Mouse (Mus musculus) CH12.LX (cell line): ENCODE data around the gene Flna. TPM values are rescaled to one million over a fixed set of nuclear protein-coding genes. Genes with fewer than 3 reads are reported as not detected.

Experiments
- DNase-seq: peaks from one replicate; pipeline ENCODE4 v3.0.0-alpha.2; 2013; ENCODE audit errors: extremely low read depth
- H3K27ac ChIP-seq: 2 replicates; pipeline ENCODE4 v1.5.1; 2012; ENCODE audit warnings: low read depth, mild to moderate bottlenecking, control low read depth, moderate library complexity; ENCODE audit not compliant: insufficient read depth
- H3K27me3 ChIP-seq: replicated peaks from 2 replicates; pipeline ENCODE3; 2012; ENCODE audit warnings: inconsistent platforms
- H3K36me3 ChIP-seq, 2 experiments: replicated peaks in 1 of 2; 2 replicates each; pipeline versions ENCODE3 to v1.6.1; 2012; ENCODE audit warnings: inconsistent platforms in 1 of 2, low read length in 1 of 2, mild to moderate bottlenecking in 1 of 2, mixed read lengths in 1 of 2, moderate library complexity in 1 of 2; ENCODE audit not compliant: control insufficient read depth in 1 of 2, insufficient read depth in 1 of 2
- H3K4me1 ChIP-seq, 2 experiments: 2 replicates each; pipeline ENCODE4 v1.6.1; 2012; ENCODE audit warnings: inconsistent platforms in 1 of 2, moderate library complexity in 1 of 2; ENCODE audit not compliant: insufficient read depth in 2 of 2, control insufficient read depth in 1 of 2
- H3K4me2 ChIP-seq: 2 replicates; pipeline ENCODE4 v1.6.1; 2012; ENCODE audit warnings: low read depth, mild to moderate bottlenecking, control low read depth; ENCODE audit not compliant: poor library complexity, insufficient read depth, severe bottlenecking
- H3K4me3 ChIP-seq, 3 experiments: fragments of 150-350 bp in 1 of 3; sonication (generic) in 1 of 3; replicated peaks in 1 of 3; 2 replicates each; pipeline versions ENCODE3 to v1.5.1; 2011 to 2012; ENCODE audit warnings: low read depth in 2 of 3, low read length in 2 of 3, mild to moderate bottlenecking in 2 of 3, moderate library complexity in 2 of 3, control low read depth in 1 of 3, improper control_type of control experiment in 1 of 3, inconsistent platforms in 1 of 3, mixed read lengths in 1 of 3; ENCODE audit not compliant: poor library complexity in 1 of 3
- H3K79me2 ChIP-seq: replicated peaks from 2 replicates; pipeline ENCODE4 v1.6.1; 2012; ENCODE audit warnings: mild to moderate bottlenecking, moderate library complexity; ENCODE audit not compliant: control insufficient read depth, poor library complexity, insufficient read depth, severe bottlenecking; ENCODE audit errors: extremely low read depth
- H3K9ac ChIP-seq: 2 replicates; pipeline ENCODE4 v1.6.1; 2012; ENCODE audit warnings: low read depth, mild to moderate bottlenecking, control low read depth, moderate library complexity; ENCODE audit not compliant: insufficient read depth
- H3K9me3 ChIP-seq: replicated peaks from 2 replicates; pipeline ENCODE3; 2012; ENCODE audit warnings: low read length, inconsistent platforms, mixed read lengths
- CHD2 ChIP-seq: IDR thresholded peaks from 2 replicates; pipeline ENCODE4 v1.6.1; 2011; ENCODE audit warnings: low read length, improper control_type of control experiment
- ELF1 ChIP-seq: IDR thresholded peaks from 2 replicates; pipeline ENCODE4 v1.6.1; 2014; ENCODE audit warnings: low read depth, mild to moderate bottlenecking, inconsistent platforms, low read length, improper control_type of control experiment
- HCFC1 ChIP-seq: IDR thresholded peaks from 2 replicates; pipeline ENCODE4 v1.6.1; 2012; ENCODE audit warnings: low read depth, mild to moderate bottlenecking, inconsistent platforms, low read length, improper control_type of control experiment
- IRF4 ChIP-seq: IDR thresholded peaks from 2 replicates; pipeline ENCODE4 v1.6.1; 2014; ENCODE audit warnings: low read depth, mild to moderate bottlenecking, inconsistent platforms, low read length, improper control_type of control experiment
- MXI1 ChIP-seq: IDR thresholded peaks from 2 replicates; pipeline ENCODE4 v1.6.1; 2011; ENCODE audit warnings: mild to moderate bottlenecking, low read depth, low read length, improper control_type of control experiment
- NELFE ChIP-seq: IDR thresholded peaks from 2 replicates; pipeline ENCODE4 v1.6.1; 2011; ENCODE audit warnings: low read depth, low read length, improper control_type of control experiment
- PAX5 ChIP-seq: IDR thresholded peaks from 2 replicates; pipeline ENCODE4 v1.6.1; 2012; ENCODE audit warnings: low read length, inconsistent platforms, mixed read lengths
- POLR2A ChIP-seq: IDR thresholded peaks from 2 replicates; pipeline ENCODE4 v1.6.1; 2011; ENCODE audit warnings: low read depth, mild to moderate bottlenecking, improper control_type of control experiment, low read length
- SIN3A ChIP-seq: IDR thresholded peaks from 2 replicates; pipeline ENCODE4 v1.6.1; 2012; ENCODE audit warnings: low read length, improper control_type of control experiment, inconsistent platforms
- TBP ChIP-seq: conservative IDR thresholded peaks from 2 replicates; pipeline ENCODE4 v1.6.1; 2011; ENCODE audit warnings: low read depth, low read length, improper control_type of control experiment
- TCF12 ChIP-seq: IDR thresholded peaks from 2 replicates; pipeline ENCODE4 v1.6.1; 2014; ENCODE audit warnings: low read depth, mild to moderate bottlenecking, inconsistent platforms, low read length, improper control_type of control experiment
- UBTF ChIP-seq: IDR thresholded peaks from 2 replicates; pipeline ENCODE4 v1.6.1; 2012; ENCODE audit warnings: low read depth, mild to moderate bottlenecking, inconsistent platforms, low read length, improper control_type of control experiment, moderate library complexity
- USF1 ChIP-seq: IDR thresholded peaks from 2 replicates; pipeline ENCODE4 v1.6.1; 2014; ENCODE audit warnings: low read depth, mild to moderate bottlenecking, inconsistent platforms, low read length, improper control_type of control experiment
- ZMIZ1 ChIP-seq: IDR thresholded peaks from 2 replicates; pipeline ENCODE4 v1.6.1; 2012; ENCODE audit warnings: low read depth, mild to moderate bottlenecking, inconsistent platforms, low read length, improper control_type of control experiment
- dilution Hi-C: fragments of 300-500 bp; cut with MboI; formaldehyde crosslinking; loops from 2 replicates; pipeline ENCODE4 v1.14.3; 2020; ENCODE audit warnings: low sequenced_read_pairs; ENCODE audit not compliant: extremely low pct_unique_long_range_greater_than_20kb, extremely low pct_ligation_motif_present
- in situ Hi-C: fragments of 300-500 bp; cut with MboI; formaldehyde crosslinking; loops from 3 replicates; pipeline ENCODE4 v1.14.3; 2019; ENCODE audit warnings: low sequenced_read_pairs, low pct_ligation_motif_present, low pct_unique_long_range_greater_than_20kb, mixed read lengths
- polyA plus RNA-seq: library from polyadenylated mRNA; unstranded; fragments of >175 nt; gene quantifications from 2 replicates; pipeline ENCODE4 v1.2.1, GENCODE M21; 2012; ENCODE audit warnings: low read depth; ENCODE audit not compliant: insufficient read length
- total RNA-seq, 2 experiments: library from RNA; depleted of rRNA; stranded (reverse); fragments of 300-350 nt in 1 of 2; fragments of >200 nt in 1 of 2; gene quantifications; 2 replicates each; pipeline ENCODE4 v1.2.3; 2012 to 2014

Flna gene
- total and polyA plus RNA-seq, 3 experiments = 56.8 to 91.6 (median 78.7) TPM

DNA sequence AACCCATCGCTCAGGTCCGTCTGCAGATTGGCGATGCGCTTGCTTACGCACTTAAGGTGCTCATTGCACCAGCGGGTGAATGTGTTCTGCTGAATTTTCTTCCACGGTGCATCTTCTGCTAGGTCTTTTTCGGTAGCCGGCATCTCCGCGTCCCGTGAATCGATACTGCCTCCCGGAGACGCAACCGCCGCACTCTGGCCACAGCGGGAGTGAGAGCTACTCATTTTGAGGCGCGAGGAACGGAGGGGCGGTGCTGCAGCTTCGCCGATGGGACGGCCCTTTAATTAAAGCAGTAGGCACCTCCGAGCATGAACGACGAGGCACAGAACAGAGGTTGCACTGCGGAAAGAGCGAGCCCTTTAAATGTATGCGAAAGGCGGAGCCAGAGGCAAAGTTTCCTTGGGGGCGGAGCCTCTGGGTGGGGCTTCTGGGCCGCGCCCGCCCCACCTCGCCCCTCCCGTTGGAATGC, 3.4 kb downstream of the Flna start:
- Histone ChIP-seq H3K27me3 (no peaks in the 10 kb centered on the region), H3K27ac (peak overlapping the region; percentile 38), H3K9ac (peak overlapping the region; percentile 80), H3K79me2 (peaks cover 13% of the 10 kb centered on the region; the same call in 1 of the 2 replicates), H3K36me3 (peaks cover 16 to 19% of the 10 kb centered on the region in 2 experiments), H3K4me3 (peak overlapping the region; percentile 58 to 88 (median 61)), H3K4me1 (peaks cover 4 to 24% of the 10 kb centered on the region in 2 experiments; a peak in 3 of 4 replicates), H3K4me2 (peak overlapping the region; percentile 87; the same call in 1 of the 2 replicates), H3K9me3 (no peaks in the 10 kb centered on the region)
- peak; percentile 88 for DNase-seq
- dilution Hi-C loops (no loop called here), in situ Hi-C loops (loop anchor here (5.0 to 10.0 kb wide), 2 partner anchors 121 to 166 kb away; partner anchors contain the start of gene Opn1mw)
- TF ChIP-seq SIN3A = peak; percentile 82
- peak; percentile 82 for TF ChIP-seq TBP
- TF ChIP-seq NELFE = peak; percentile 67
- peak; percentile 47; the same call in 1 of the 2 replicates for TF ChIP-seq ZMIZ1
- peak; percentile 92 for TF ChIP-seq POLR2A
- TF ChIP-seq PAX5 = no peak
- TF ChIP-seq TCF12 = peak; percentile 70; the same call in 1 of the 2 replicates
- TF ChIP-seq ELF1 = peak; percentile 25; the same call in 1 of the 2 replicates
- TF ChIP-seq MXI1 = 0 out of 2 replicates have a peak, but pooled peaks have one; percentile 12
- TF ChIP-seq CHD2 = no peak

DNA sequence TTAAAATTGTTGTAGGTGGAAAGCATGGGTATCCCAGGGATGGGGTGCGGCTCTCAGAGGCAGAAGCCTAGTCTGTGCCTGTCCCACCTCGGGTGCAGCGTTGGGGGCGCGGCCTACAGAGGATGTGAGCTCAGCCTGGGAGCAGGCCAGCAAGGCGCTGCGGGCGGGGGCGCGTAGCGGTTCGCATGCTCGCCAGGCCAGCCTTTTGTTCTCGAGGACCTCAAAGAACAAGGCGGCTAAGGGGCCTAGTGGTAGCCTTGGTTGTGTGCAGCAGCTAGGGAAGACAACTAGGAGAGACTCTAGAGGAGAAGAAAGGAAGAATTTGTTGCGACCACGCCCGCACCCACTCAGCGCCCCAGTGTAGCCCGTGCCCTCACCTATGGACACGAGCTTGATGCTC, 3.9 kb downstream of the Flna start:
- dilution Hi-C loops = no loop called here
- TF ChIP-seq NELFE (no peak; the same call in 1 of the 2 replicates), USF1 (no peak), MXI1 (peak; percentile 43; the same call in 1 of the 2 replicates), HCFC1 (peak; percentile 21; the same call in 1 of the 2 replicates), UBTF (no peak), IRF4 (0 out of 2 replicates have a peak, but pooled peaks have one; percentile 8)
- H3K4me3 ChIP-seq = peak overlapping the region; percentile 58 to 88 (median 61)
- H3K9me3 ChIP-seq = no peaks in the 10 kb centered on the region
- peaks cover 21 to 25% of the 10 kb centered on the region in 2 experiments for H3K36me3 ChIP-seq
- H3K9ac ChIP-seq = peak overlapping the region; percentile 80
- in situ Hi-C loops = loop anchor here (5.0 to 10.0 kb wide), 2 partner anchors 121 to 167 kb away; partner anchors contain the start of gene Opn1mw
- peak; percentile 58 for DNase-seq
- H3K4me1 ChIP-seq = peaks cover 4 to 24% of the 10 kb centered on the region in 2 experiments; a peak in 3 of 4 replicates
- H3K27me3 ChIP-seq = no peaks in the 10 kb centered on the region
- peak overlapping the region; percentile 87 for H3K4me2 ChIP-seq
- H3K27ac ChIP-seq = peak overlapping the region; percentile 38
- peaks cover 13% of the 10 kb centered on the region; the same call in 1 of the 2 replicates for H3K79me2 ChIP-seq
